Mouse (Mus musculus): ENCODE data around the gene Rplp0.

GRCm38 (mm10) chr5:115565403-115565802 lies 6.1 kb downstream of the Rplp0 start:
- TF ChIP-seq CTCF (IDR thresholded peaks at IDR 0.05; ENCODE audit: borderline replicate concordance, control insufficient read depth, extremely low read depth, insufficient read depth, low read length, poor library complexity): no peak
- TF ChIP-seq POLR2A (IDR thresholded peaks at IDR 0.05; ENCODE audit: control insufficient read depth, extremely low read depth, insufficient read depth, low read length, poor library complexity): no peak
